Comparison of ENCODE assay signal across 19 mouse cellular contexts in the genomic region with DNA sequence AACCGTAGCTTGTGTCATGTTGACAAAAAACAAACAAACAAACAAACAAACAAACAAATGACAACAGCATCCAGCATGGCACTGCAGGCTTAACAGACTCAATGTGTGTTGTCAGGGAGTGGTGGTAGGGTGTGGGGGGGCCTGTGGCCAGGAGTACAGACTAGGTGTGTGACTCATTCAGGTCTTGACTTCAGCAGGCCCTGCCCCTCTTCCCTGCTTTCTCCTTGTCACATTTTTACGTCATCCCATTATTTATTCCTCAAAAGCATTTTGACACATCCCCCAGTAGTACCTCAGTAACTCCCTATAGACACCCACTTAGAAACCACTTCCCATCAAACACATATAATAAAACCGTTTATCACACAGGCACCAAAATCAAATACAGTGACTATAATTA.
DNase-seq lines count a peak whose midpoint lies in the region; ATAC-seq and TF ChIP-seq lines count a peak whose summit lies in the region.
"Had no signal": no experiment of that assay in that cellular context is flagged by ENCODE, and none has a peak within 500 bp of the region (broad histone marks: within the 10 kb centered on the region; RNA-seq: fewer than 3 reads in every experiment).

No protein-coding gene starts in this region.

- DNase-seq in forebrain, postnatal 0 days, result no peak
- DNase-seq in testis, postnatal 14 days (ENCODE audit: low spot score), result peak; percentile 64
- no peak for DNase-seq in testis, postnatal 10 days (ENCODE audit: low spot score)
- no peak for DNase-seq in layer of hippocampus, adult 9-11 months
- no peak for DNase-seq in thymus, postnatal 10 days (ENCODE audit: low spot score in 2 of 2)
- DNase-seq: adrenal gland, adult 8-10 months; adrenal gland, postnatal 14 days; adrenal gland, postnatal 36 days; cerebellum, adult 11-12 months; cerebellum, adult 2 months; cerebellum, adult 9-10 months; cerebellum, postnatal 10 days; cerebellum, postnatal 25 days had no signal

- H3K4me3 ChIP-seq in forebrain, embryonic 13.5 days, result no peak overlapping the region
- H3K4me3 ChIP-seq in forebrain, postnatal 0 days (ENCODE audit: low read depth, low read length), result no peak overlapping the region
- no peak overlapping the region for H3K4me3 ChIP-seq in forebrain, embryonic 15.5 days
- H3K4me3 ChIP-seq: embryonic facial prominence, embryonic 10.5 days; embryonic facial prominence, embryonic 12.5 days had no signal

- H3K27ac ChIP-seq in forebrain, embryonic 13.5 days, result no peak overlapping the region
- no peak overlapping the region for H3K27ac ChIP-seq in forebrain, postnatal 0 days (ENCODE audit: low read depth, low read length)
- H3K27ac ChIP-seq in forebrain, embryonic 15.5 days (replicated peaks), result no peak overlapping the region
- H3K27ac ChIP-seq: embryonic facial prominence, embryonic 10.5 days; embryonic facial prominence, embryonic 12.5 days had no signal

- no peak overlapping the region for H3K9ac ChIP-seq in forebrain, embryonic 13.5 days
- H3K9ac ChIP-seq in forebrain, postnatal 0 days, result no peak overlapping the region
- no peak overlapping the region for H3K9ac ChIP-seq in forebrain, embryonic 15.5 days (replicated peaks)
- H3K9ac ChIP-seq: embryonic facial prominence, embryonic 12.5 days had no signal

- H3K27me3 ChIP-seq in forebrain, embryonic 13.5 days, result peaks cover 77% of the 10 kb centered on the region
- H3K27me3 ChIP-seq in forebrain, postnatal 0 days (ENCODE audit: insufficient read depth, low read length), result peaks cover 12% of the 10 kb centered on the region; the same call in 1 of the 2 replicates
- peaks cover 46% of the 10 kb centered on the region for H3K27me3 ChIP-seq in forebrain, embryonic 15.5 days
- H3K27me3 ChIP-seq: embryonic facial prominence, embryonic 12.5 days had no signal

- no peak for TF ChIP-seq CTCF in forebrain, postnatal 0 days (IDR thresholded peaks at IDR 0.05; ENCODE audit: low read depth)

- H3K4me1 ChIP-seq in forebrain, embryonic 13.5 days, result peaks cover 37% of the 10 kb centered on the region
- 0 out of 2 replicates have a peak, but pooled peaks cover 3% of the 10 kb centered on the region for H3K4me1 ChIP-seq in forebrain, postnatal 0 days (ENCODE audit: insufficient read depth)
- H3K4me1 ChIP-seq in forebrain, embryonic 15.5 days, result peaks cover 23% of the 10 kb centered on the region
- H3K4me1 ChIP-seq: embryonic facial prominence, embryonic 10.5 days; embryonic facial prominence, embryonic 12.5 days had no signal

- no peaks in the 10 kb centered on the region for H3K9me3 ChIP-seq in forebrain, embryonic 13.5 days (replicated peaks)
- no peaks in the 10 kb centered on the region for H3K9me3 ChIP-seq in forebrain, postnatal 0 days (ENCODE audit: low read length)
- no peaks in the 10 kb centered on the region for H3K9me3 ChIP-seq in forebrain, embryonic 15.5 days
- H3K9me3 ChIP-seq: embryonic facial prominence, embryonic 10.5 days; embryonic facial prominence, embryonic 12.5 days had no signal

- 68% methylated on average over 3 of the region's 3 CpGs for WGBS in forebrain, embryonic 13.5 days
- 55% methylated on average over 3 of the region's 3 CpGs for WGBS in forebrain, postnatal 0 days
- WGBS in forebrain, embryonic 15.5 days, result 63% methylated on average over 3 of the region's 3 CpGs

- peak; percentile 42; the same call in 1 of the 2 replicates for ATAC-seq in forebrain, embryonic 13.5 days
- no peak; the same call in 1 of the 2 replicates for ATAC-seq in forebrain, postnatal 0 days
- ATAC-seq in forebrain, embryonic 15.5 days (replicated peaks), result peak; percentile 26; the same call in 1 of the 2 replicates
- ATAC-seq: activated CD4-positive, CD25-positive, alpha-beta regulatory T cell, adult 4 months; Patski had no signal

- H3K36me3 ChIP-seq in forebrain, embryonic 13.5 days (ENCODE audit: poor library complexity, severe bottlenecking), result no peaks in the 10 kb centered on the region
- H3K36me3 ChIP-seq in forebrain, postnatal 0 days (ENCODE audit: insufficient read depth), result no peaks in the 10 kb centered on the region
- no peaks in the 10 kb centered on the region for H3K36me3 ChIP-seq in forebrain, embryonic 15.5 days
- H3K36me3 ChIP-seq: embryonic facial prominence, embryonic 12.5 days had no signal

- H3K4me2 ChIP-seq in forebrain, embryonic 13.5 days, result no peak overlapping the region
- no peak overlapping the region for H3K4me2 ChIP-seq in forebrain, postnatal 0 days (ENCODE audit: low read depth)
- no peak overlapping the region for H3K4me2 ChIP-seq in forebrain, embryonic 15.5 days (replicated peaks)
- H3K4me2 ChIP-seq: embryonic facial prominence, embryonic 12.5 days had no signal
